In the genomic region with DNA sequence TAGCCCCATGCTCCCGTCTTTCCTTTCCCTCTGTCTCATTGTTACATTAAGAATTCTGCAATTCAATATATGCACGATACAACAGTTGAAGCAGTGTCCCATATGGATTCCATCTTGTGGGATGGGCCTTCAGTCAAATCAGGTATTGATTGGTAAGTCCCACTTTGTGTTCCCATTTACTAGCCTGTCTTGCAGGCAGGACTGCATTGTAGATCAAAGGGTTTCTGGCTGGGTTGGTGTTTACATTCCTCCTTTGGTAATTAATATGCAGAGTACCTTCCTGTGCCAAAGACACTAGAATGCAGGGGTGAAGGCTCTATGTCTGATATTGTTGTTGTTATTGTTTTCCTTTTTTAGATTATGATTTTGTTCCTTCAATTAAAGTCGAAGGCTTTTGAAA, we compare ENCODE assay signal across 21 mouse cellular contexts.
"Had no signal": no experiment of that assay in that cellular context is flagged by ENCODE, and none has a peak within 500 bp of the region (broad histone marks: within the 10 kb centered on the region; RNA-seq: fewer than 3 reads in every experiment).

No protein-coding gene starts in this region.

- H3K4me3 ChIP-seq: liver, embryonic 13.5 days; liver, embryonic 15.5 days; lung, embryonic 15.5 days; midbrain, embryonic 10.5 days; myocyte; neural tube, embryonic 13.5 days; neural tube, embryonic 15.5 days had no signal

- H3K4me1 ChIP-seq: liver, embryonic 13.5 days; liver, embryonic 15.5 days; lung, embryonic 15.5 days; midbrain, embryonic 10.5 days; neural tube, embryonic 13.5 days; neural tube, embryonic 15.5 days had no signal

- DNase-seq: liver, embryonic 13.5 days; liver, postnatal 0 days; lung, adult 2 months; lung, postnatal 14 days; lung, postnatal 36 days; midbrain, embryonic 14.5 days; retina, postnatal 1 day; right cerebral cortex, adult 18-20 months; right cerebral cortex, postnatal 25 days; right cerebral cortex, postnatal 4 days; spleen, adult 18-20 months; thymus, adult 18-20 months; thymus, postnatal 14 days; thymus, postnatal 36 days had no signal

- H3K36me3 ChIP-seq: liver, embryonic 13.5 days; liver, embryonic 15.5 days; lung, embryonic 15.5 days; midbrain, embryonic 10.5 days; neural tube, embryonic 13.5 days; neural tube, embryonic 15.5 days had no signal

- ATAC-seq: liver, postnatal 0 days; lung, postnatal 0 days had no signal

- H3K9ac ChIP-seq: liver, embryonic 13.5 days; liver, embryonic 15.5 days; liver, postnatal 0 days; lung, embryonic 15.5 days; neural tube, embryonic 13.5 days; neural tube, embryonic 15.5 days had no signal

- H3K27me3 ChIP-seq: liver, embryonic 13.5 days; liver, embryonic 15.5 days; lung, embryonic 15.5 days; neural tube, embryonic 13.5 days; neural tube, embryonic 15.5 days had no signal

- H3K9me3 ChIP-seq: liver, embryonic 13.5 days; liver, embryonic 15.5 days; lung, embryonic 15.5 days; neural tube, embryonic 13.5 days; neural tube, embryonic 15.5 days had no signal

- H3K27ac ChIP-seq: liver, embryonic 13.5 days; liver, embryonic 15.5 days; lung, embryonic 15.5 days; midbrain, embryonic 10.5 days; neural tube, embryonic 13.5 days; neural tube, embryonic 15.5 days had no signal

- H3K4me2 ChIP-seq: liver, embryonic 13.5 days; liver, embryonic 15.5 days; lung, embryonic 15.5 days; neural tube, embryonic 13.5 days; neural tube, embryonic 15.5 days had no signal
